In genomic region chr9:102977090-102977489, GRCm38 (mm10) we compare ENCODE assay signal across 10 mouse cellular contexts. TPM values are rescaled to one million over a fixed set of nuclear protein-coding genes. Genes with fewer than 3 reads are reported as not detected.
"Had no signal": no experiment of that assay in that cellular context is flagged by ENCODE, and none has a peak within 500 bp of the region (broad histone marks: within the 10 kb centered on the region; RNA-seq: fewer than 3 reads in every experiment).

No protein-coding gene starts in this region.

- H3K36me3 ChIP-seq: limb, embryonic 12.5 days; liver, embryonic 12.5 days; lung, embryonic 15.5 days; neural tube, embryonic 15.5 days had no signal

- H3K4me1 ChIP-seq: liver, embryonic 12.5 days; neural tube, embryonic 15.5 days had no signal

- H3K27ac ChIP-seq: liver, embryonic 12.5 days; neural tube, embryonic 15.5 days had no signal

- H3K9ac ChIP-seq: limb, embryonic 12.5 days; liver, embryonic 12.5 days; lung, embryonic 15.5 days; neural tube, embryonic 15.5 days had no signal

- H3K9me3 ChIP-seq: limb, embryonic 12.5 days; liver, embryonic 12.5 days; lung, embryonic 15.5 days; neural tube, embryonic 15.5 days had no signal

- H3K4me2 ChIP-seq: limb, embryonic 12.5 days; liver, embryonic 12.5 days; lung, embryonic 15.5 days; neural tube, embryonic 15.5 days had no signal

- H3K27me3 ChIP-seq: liver, embryonic 12.5 days; lung, embryonic 15.5 days; neural tube, embryonic 15.5 days had no signal

- DNase-seq: midbrain, embryonic 14.5 days; right cerebral cortex, adult 18-20 months; right cerebral cortex, postnatal 25 days; thymus, postnatal 4 days had no signal

- H3K4me3 ChIP-seq: limb, embryonic 12.5 days; liver, embryonic 12.5 days; lung, embryonic 15.5 days; myocyte; neural tube, embryonic 15.5 days had no signal

- ATAC-seq: liver, embryonic 12.5 days had no signal

RNA-seq across cellular contexts. Expression of gene Slco2a1, which starts 11.4 kb away (rescaled TPM):
- total RNA-seq: megakaryocyte-erythroid progenitor cell, adult 5-6 weeks had no signal
